Mouse (Mus musculus): ENCODE measurements around the gene A930004D18Rik. TPM values are rescaled to one million over a fixed set of nuclear protein-coding genes. Genes with fewer than 3 reads are reported as not detected.

The A930004D18Rik gene
- total RNA-seq (2023), result not detected

DNA sequence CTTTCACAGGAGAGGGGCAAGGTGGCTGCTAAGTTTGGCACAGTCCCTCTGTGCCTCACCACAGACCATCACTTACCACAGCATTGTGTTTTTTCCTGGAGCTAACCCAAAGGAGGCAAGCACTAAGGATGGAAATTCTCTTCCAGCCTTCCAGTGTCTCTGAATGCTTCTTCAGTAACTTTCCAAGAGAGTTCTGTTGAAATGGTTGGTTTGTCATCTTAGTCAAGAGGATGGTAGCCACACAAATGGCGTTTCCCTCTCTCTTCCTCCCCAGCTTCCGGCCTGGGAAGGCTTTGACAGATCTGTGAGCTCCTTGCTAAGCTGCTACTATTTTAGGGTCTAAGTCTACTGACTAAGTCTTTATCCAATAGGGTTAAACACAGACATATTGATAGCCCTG is at the start of gene A930004D18Rik:
A930004D18Rik (minus strand) TSS at position 247 of the 400 bp plus-strand sequence.

DNA sequence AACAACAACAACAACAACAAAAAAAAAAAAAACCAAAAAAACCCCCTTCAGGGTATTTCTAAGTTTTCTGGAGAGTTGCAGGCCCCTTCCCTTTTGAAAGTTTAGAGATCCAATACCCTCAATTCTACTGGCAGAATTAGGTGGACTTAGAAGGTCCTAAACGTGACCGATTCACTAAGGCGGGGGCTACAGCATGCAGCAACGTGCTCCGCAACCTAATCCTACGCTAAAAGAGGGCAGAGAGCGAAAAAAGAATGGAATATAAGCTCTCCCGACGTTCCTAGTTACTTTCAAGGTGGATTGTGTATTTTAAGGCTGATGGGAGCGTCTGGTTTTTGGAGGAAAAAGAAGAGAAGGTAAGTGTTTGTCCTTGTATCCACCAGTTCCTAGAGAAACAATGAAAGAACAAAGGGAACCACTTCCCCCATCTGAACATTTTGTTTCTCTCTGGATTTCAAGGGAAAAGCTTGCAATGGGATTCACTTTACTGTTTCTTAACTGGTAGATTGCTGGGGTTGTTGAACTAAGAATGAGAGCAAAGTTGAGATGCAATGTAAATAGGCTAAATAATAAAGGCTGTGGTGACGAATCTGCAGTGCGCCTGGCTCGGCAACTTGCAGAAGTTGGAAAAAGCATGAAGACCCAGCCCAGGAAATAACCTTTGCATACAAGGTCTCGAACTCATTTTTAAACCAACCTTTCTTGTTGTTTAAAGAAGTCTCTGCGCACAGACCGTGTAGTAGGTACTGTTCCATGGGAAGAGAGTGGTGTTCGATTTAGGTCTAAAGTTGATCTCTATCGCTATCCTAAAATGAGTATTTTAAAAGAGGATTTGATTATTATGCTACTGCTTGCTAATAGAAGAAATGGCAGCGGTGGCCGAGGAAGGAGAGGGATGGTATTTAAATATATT is 17.7 kb upstream of the A930004D18Rik start, which contains the start of gene Mllt10:
Mllt10 (plus strand) TSS at position 222 of the 913 bp plus-strand sequence.

DNA sequence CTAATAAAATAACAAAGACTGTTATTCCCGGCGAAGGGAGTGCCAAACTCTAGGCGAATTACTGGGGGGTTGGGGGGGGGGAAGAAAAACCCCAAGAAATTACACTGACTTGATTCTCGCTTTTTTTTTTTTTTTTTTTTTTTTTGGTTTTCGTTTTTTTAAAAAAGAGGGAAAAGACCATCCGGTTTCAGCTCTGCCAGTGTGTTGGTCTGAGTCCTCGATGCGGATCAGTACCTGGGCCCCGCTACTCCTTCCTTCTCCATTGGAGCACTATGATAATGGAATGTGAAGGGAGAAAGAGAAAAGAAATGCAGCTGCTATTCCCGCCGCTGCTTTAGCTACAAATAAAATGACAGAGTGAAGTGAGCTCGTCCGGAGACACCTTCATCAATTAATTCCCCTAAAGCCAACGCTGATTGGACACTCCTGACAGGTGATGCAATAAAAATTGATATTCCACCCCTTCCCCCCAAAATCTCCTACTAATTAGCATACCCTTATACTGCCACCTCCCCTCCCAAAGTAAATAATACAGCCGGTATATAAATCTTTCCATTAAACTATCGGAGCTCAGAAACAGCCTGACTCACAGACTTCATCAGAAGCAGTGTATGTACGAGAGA is 11.0 kb upstream of the A930004D18Rik start, which contains the start of gene Skida1:
Skida1 (minus strand) TSS at position 599 of the 623 bp plus-strand sequence.

DNA sequence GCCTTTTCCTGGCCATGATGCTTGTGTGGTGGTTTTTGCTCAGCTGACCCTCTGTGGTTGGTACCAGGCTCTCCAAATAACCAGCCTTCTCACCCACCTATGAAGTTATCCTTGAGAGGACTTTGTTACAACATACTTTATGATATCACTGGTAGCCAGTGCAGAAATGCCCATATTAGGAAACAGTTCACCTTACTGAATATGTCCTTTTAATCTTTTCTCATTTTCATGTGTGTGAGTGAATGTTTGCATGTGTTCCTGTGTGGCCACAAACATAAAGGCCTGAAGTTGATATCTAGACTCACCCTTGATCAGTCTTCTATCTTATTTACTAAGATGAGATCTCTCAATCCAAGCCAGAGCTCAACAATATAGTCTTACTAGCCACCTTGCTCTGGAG is 40.7 kb downstream of the A930004D18Rik start, which contains the start of gene H2al2a:
H2al2a (minus strand) TSS at position 101 of the 400 bp plus-strand sequence.

Other genes starting within 250 kb of the A930004D18Rik start
- gene H2al2a, start 40.8 kb downstream of the A930004D18Rik start, total RNA-seq (2023), result not detected
- under 1 TPM; 0.21 to 0.35 TPM for gene Skida1, start 11.3 kb upstream of the A930004D18Rik start, total RNA-seq (2023)
- gene Mllt10, start 17.5 kb upstream of the A930004D18Rik start, total RNA-seq (2023), result 100 to 1,000 TPM; 126 to 129 TPM

Measured in B cell, adult 67 days (primary cell).